Mouse (Mus musculus) c-Kit-positive CD71-positive TER-119-positive erythroid progenitor cells, embryonic 14.5 days (primary cell): ENCODE results near the gene Gm4305.
"Not testable (repeated sequence)": the region's sequence is repeated elsewhere in the genome, so short reads cannot be mapped to it uniquely, and the experiment has no call there.

Experiments used
- DNase-seq: peaks from one replicate; pipeline ENCODE4 v3.0.0-alpha.2; 2013; ENCODE audit warnings: low spot score

The Gm4305 gene

GRCm38 (mm10) chr10:100350793-100351192 lies at the start of gene Gm4305:
TSS of gene Gm4305 (plus strand) at chr10:100351093.
- DNase-seq, result not testable (repeated sequence)

GRCm38 (mm10) chr10:100335376-100335775 lies 15.5 kb upstream of the Gm4305 start, which contains the start of gene Gm4301:
TSS of gene Gm4301 (plus strand) at chr10:100335676.
- DNase-seq, result not testable (repeated sequence)

GRCm38 (mm10) chr10:100340536-100340935 lies 10.4 kb upstream of the Gm4305 start, which contains the start of gene Gm4302:
TSS of gene Gm4302 (plus strand) at chr10:100340836.
- not testable (repeated sequence) for DNase-seq

- DNase-seq, result not testable (repeated sequence)
These were observed 5.2 kb upstream of the Gm4305 start, which contains the start of gene Gm4303 for GRCm38 (mm10) chr10:100345672-100346071. TSS of gene Gm4303 (plus strand) at chr10:100345972.

GRCm38 (mm10) chr10:100356841-100357240 lies 5.9 kb downstream of the Gm4305 start:
- DNase-seq, result not testable (repeated sequence)

GRCm38 (mm10) chr10:100361038-100361437 lies 10.1 kb downstream of the Gm4305 start, which contains the start of gene Gm4307:
TSS of gene Gm4307 (plus strand) at chr10:100361338.
- not testable (repeated sequence) for DNase-seq

GRCm38 (mm10) chr10:100382460-100382859 lies 31.6 kb downstream of the Gm4305 start, which contains the start of gene Gm4312:
TSS of gene Gm4312 (minus strand) at chr10:100382560.
- not testable (repeated sequence) for DNase-seq
